Mouse (Mus musculus) forebrain, embryonic 14.5 days (tissue): Measurements from ENCODE around the gene Pgls. TPM values are rescaled to one million over a fixed set of nuclear protein-coding genes. Genes with fewer than 3 reads are reported as not detected.
A peak's percentile ranks its signal among the peaks of the same experiment; 100 is the strongest.

Experiments
- ATAC-seq: fragments of 200-750 bp; cut with Nextera tagmentation; 2 replicates; pipeline ENCODE4 v1.8.0; 2017; ENCODE audit warnings: mild to moderate bottlenecking, moderate library complexity
- DNase-seq: peaks from one replicate; pipeline ENCODE4 v3.0.0-alpha.2; 2015; ENCODE audit warnings: low spot score
- H3K27ac ChIP-seq: fragments of 300-500 bp; sonication (generic); 2 replicates; pipeline ENCODE4 v1.5.1; 2014; ENCODE audit warnings: low read depth, mild to moderate bottlenecking, control low read depth, low read length, moderate library complexity
- H3K27me3 ChIP-seq: fragments of 300-500 bp; sonication (generic); replicated peaks from 2 replicates; pipeline ENCODE4 v1.6.1; 2014; ENCODE audit warnings: low read length, control low read depth, mixed read lengths; ENCODE audit not compliant: control insufficient read depth, insufficient read depth
- H3K36me3 ChIP-seq: fragments of 300-500 bp; sonication (generic); 2 replicates; pipeline ENCODE4 v1.6.1; 2014; ENCODE audit warnings: low read length, control low read depth; ENCODE audit not compliant: control insufficient read depth, insufficient read depth
- H3K4me1 ChIP-seq: fragments of 300-500 bp; sonication (generic); 2 replicates; pipeline ENCODE4 v1.6.1; 2014; ENCODE audit warnings: antibody characterized with exemption, low read length, control low read depth; ENCODE audit not compliant: control insufficient read depth, insufficient read depth
- H3K4me2 ChIP-seq: fragments of 300-500 bp; sonication (generic); 2 replicates; pipeline ENCODE4 v1.6.1; 2014; ENCODE audit warnings: mild to moderate bottlenecking, control low read depth, low read length
- H3K4me3 ChIP-seq: fragments of 300-500 bp; sonication (generic); 2 replicates; pipeline ENCODE4 v1.5.1; 2014; ENCODE audit warnings: low read depth, low read length, control low read depth
- H3K9ac ChIP-seq: fragments of 300-500 bp; sonication (generic); 2 replicates; pipeline ENCODE4 v1.6.1; 2014; ENCODE audit warnings: mild to moderate bottlenecking, low read length, control low read depth, moderate library complexity
- H3K9me3 ChIP-seq: fragments of 300-500 bp; sonication (generic); replicated peaks from 2 replicates; pipeline ENCODE4 v1.6.1; 2016; ENCODE audit warnings: low read length, control low read depth, mixed read lengths; ENCODE audit not compliant: control insufficient read depth
- WGBS: fragments of 180-500 bp; shearing (Covaris S2); extraction: QIAGEN DNeasy Blood & Tissue Kit; methylation state at CpG from one replicate; pipeline ENCODE4 v1.1.7; 2014; 5-methylcytosine and 5-hydroxymethylcytosine counted together
- polyA plus RNA-seq: library from polyadenylated mRNA; unstranded; fragments of >200 nt; fragmentation: Nextera tagmentation; extraction: Ambion mirVana; gene quantifications from 2 replicates; pipeline ENCODE4 v1.2.1, GENCODE M21; 2014

Pgls gene
- polyA plus RNA-seq, 1 experiment from 2014 or later: 279 TPM

DNA sequence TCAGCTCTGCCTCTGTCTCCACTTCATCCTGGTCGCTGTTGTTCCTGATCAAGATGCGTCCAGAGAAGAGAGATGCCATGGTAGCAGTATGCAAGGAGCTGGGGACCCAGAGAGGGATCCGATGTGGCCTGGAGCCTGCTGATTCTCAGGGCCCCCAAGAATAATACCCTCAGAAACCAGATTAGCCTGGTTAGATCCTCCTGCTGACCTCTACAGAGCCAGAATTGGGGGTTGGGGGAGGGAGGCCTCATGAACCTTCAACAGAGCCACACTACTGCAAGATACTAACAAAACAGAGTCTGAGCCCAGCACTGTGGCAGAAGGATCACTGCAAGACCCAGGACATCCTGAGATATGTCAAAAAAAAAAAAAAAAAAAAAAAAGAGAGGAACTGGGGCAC lies 25.5 kb upstream of the Pgls start, which contains the start of gene Nxnl1:
Gene Nxnl1, minus strand, starts transcription at position 101 of the 400 bp plus-strand sequence.
- Histone ChIP-seq H3K27ac (no peak within 1 kb of the TSS), H3K4me2 (no peak within 1 kb of the TSS), H3K9me3 (no peaks in the 10 kb centered on the region), H3K4me1 (peaks cover 10% of the 10 kb centered on the region; the same call in 1 of the 2 replicates), H3K4me3 (no peak within 1 kb of the TSS), H3K9ac (no peak within 1 kb of the TSS), H3K27me3 (peaks cover 16% of the 10 kb centered on the region), H3K36me3 (no peaks in the 10 kb centered on the region)
- ATAC-seq: no peak
- WGBS: 49% methylated on average over 3 of the region's 3 CpGs
- DNase-seq: no peak

DNA sequence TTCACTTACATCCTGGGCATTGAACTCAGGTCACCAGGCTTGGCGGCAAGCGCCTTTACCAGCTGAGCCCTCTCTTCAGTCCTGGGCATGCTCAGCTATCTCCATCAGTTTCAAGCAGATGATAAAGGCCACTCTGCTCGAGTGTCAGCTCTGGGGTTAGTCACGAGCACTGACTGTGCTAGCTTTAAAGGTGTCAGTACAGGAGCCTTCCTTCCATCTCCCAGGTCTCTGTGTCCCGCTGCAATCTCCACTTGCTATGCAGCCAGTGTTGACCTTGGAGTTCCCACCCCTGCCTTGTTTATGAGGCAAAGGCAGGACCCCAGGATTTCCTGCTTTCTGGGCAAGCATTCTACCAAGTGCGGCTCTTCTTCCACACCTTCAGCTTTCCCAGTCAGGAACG lies 24.4 kb upstream of the Pgls start:
- Histone ChIP-seq H3K4me2 (no peak overlapping the region), H3K36me3 (no peaks in the 10 kb centered on the region), H3K27ac (no peak overlapping the region), H3K9me3 (no peaks in the 10 kb centered on the region), H3K27me3 (peaks cover 6% of the 10 kb centered on the region), H3K4me1 (peaks cover 21% of the 10 kb centered on the region), H3K4me3 (no peak overlapping the region), H3K9ac (no peak overlapping the region)
- no peak for DNase-seq
- WGBS: 81% methylated on average over 7 of the region's 7 CpGs
- ATAC-seq: no peak

DNA sequence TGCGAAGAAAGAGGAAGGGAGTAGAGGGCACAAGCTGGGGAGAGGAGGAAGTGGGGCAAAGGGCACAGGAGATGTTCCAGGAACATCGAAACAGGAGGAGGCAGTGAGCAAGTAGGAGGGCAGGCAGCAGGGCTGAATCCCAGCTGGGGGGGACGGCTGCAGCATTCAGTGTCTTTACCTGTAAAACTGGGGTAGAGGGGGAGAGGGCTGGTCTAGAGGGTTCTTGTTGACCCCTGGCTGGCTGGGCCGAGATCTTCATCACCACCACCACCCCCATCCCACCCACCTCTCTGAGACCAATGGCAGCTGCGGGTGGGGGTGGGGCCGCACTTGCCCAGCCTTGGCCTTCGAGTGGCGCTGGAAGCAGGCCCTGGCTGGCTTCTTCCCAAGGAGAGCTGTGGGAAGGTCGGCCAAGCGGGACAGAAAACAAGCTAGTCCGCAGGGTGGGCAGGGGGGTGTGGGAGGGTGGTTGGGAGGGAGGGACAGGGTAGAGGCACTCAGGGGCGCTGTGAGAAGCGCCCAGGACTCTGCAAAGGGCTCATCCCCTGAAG lies 23.5 kb upstream of the Pgls start, which contains the start of gene Slc27a1:
Gene Slc27a1, plus strand, starts transcription at position 496 of the 551 bp plus-strand sequence.
- peaks cover 23% of the 10 kb centered on the region for H3K4me1 ChIP-seq
- ATAC-seq (no peak), DNase-seq (peak; percentile 77)
- peak within 1 kb of the TSS; percentile 81 for H3K4me2 ChIP-seq
- H3K4me3 ChIP-seq: peak within 1 kb of the TSS; percentile 64
- 11% methylated on average over 13 of the region's 13 CpGs for WGBS
- peak within 1 kb of the TSS; percentile 79 for H3K27ac ChIP-seq
- peak within 1 kb of the TSS; percentile 75 for H3K9ac ChIP-seq
- H3K9me3 ChIP-seq: no peaks in the 10 kb centered on the region
- H3K36me3 ChIP-seq: no peaks in the 10 kb centered on the region
- H3K27me3 ChIP-seq: no peaks in the 10 kb centered on the region

DNA sequence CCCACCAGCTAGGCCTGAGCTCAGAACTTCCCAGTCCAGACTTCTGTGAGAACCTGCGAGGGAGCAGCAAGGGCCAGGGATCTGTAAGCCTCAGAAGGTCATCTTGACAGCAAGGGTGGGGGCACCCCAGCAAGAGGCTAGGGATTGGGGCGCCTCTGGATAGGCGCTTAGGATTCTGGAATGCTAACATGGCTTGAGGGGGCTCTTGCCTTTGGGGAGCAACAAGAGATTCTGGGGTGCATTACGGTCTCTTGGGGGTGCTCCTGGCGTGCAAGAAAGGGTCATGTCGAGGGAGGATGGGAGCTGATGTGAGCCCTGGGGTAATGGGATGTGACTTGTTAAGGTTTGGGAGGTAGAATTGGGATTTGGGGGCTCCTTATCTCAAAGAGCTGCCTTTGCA lies 23.0 kb upstream of the Pgls start:
- no peak for ATAC-seq
- Histone ChIP-seq H3K4me3 (peak overlapping the region; percentile 64), H3K9me3 (no peaks in the 10 kb centered on the region), H3K4me2 (peak overlapping the region; percentile 81), H3K27ac (peak overlapping the region; percentile 79), H3K27me3 (no peaks in the 10 kb centered on the region), H3K9ac (peak overlapping the region; percentile 75), H3K4me1 (peaks cover 23% of the 10 kb centered on the region), H3K36me3 (no peaks in the 10 kb centered on the region)
- 14% methylated on average over 6 of the region's 6 CpGs for WGBS
- DNase-seq: no peak

DNA sequence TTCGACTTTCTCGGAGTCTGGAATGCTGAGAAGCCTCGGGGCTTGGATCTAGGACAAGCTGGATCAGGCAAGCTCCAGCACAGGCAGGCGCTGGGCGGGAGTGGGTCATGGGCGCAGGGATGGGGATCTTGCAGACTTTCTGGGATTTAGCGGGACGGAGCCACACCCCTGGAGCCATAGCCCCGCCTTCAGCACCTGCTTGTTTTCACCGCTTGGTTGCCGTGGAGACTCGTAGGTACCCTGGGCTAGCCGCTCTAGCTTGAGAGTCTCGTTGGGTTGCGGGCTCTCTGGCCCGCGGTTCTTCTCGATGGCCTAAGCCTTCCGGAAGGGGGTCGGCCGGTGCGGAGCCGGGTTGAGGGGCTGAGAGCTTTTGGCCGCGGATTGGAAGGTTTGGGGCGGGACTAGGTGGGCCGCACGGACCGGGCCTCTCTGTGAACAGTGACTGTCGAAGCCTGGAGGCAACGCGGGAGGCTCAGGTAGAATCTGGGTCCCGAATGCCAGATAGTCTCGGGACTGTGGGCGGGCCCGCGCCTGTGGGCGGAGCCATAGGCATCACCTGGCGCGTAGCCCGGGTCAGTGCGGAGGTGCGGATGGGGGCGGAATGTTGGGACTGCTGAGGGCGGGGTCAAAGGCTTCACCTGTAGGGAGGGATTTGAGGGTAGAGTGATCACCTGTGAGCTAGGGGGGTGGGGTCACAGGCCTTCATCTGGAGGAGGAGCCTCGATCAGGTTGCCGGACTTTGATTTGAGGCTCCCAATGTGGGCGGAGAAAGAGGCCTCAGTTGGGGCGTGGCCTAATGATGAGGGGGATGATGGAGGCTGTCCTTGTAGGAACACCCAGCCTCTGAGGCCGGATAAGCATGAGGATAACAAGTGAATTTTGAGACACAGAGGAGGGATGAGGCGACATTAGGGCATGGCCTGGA lies 22.3 kb upstream of the Pgls start:
- H3K27ac ChIP-seq: peak overlapping the region; percentile 79
- ATAC-seq (peak; percentile 78), DNase-seq (peak; percentile 95)
- under 1% methylated on average over 50 of the region's 51 CpGs for WGBS
- no peaks in the 10 kb centered on the region for H3K9me3 ChIP-seq
- H3K4me3 ChIP-seq: peak overlapping the region; percentile 64
- peak overlapping the region; percentile 75 for H3K9ac ChIP-seq
- peaks cover 23% of the 10 kb centered on the region for H3K4me1 ChIP-seq
- H3K27me3 ChIP-seq: no peaks in the 10 kb centered on the region
- H3K4me2 ChIP-seq: peak overlapping the region; percentile 81
- no peaks in the 10 kb centered on the region for H3K36me3 ChIP-seq

DNA sequence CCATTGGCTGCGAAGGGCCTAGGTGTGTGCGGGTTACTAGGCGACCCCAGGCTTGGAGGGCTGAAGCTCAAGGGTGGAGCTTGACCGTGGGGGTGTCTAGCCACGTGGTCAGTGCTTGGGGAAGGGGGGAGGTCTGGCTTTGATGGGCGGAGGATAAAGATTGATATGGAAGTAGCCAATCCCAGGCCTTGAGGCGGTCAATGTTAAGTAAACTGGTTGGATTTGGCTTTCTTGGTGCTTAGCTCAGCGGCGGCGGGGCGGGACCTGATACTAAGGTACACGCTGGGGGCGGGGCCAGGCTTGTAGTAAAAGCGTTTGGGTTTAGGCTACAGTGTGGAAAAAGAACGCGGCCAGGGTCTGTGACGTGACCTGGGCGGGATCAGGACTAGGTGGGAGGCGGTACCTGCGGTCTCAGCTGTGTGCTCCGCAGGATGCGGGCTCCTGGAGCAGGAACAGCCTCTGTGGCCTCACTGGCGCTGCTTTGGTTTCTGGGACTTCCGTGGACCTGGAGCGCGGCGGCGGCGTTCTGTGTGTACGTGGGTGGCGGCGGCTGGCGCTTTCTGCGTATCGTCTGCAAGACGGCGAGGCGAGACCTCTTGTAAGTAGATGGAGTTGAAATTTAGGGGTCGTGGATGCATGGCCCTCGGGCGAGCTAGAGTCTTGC lies 21.6 kb upstream of the Pgls start:
- Histone ChIP-seq H3K4me1 (peaks cover 23% of the 10 kb centered on the region), H3K4me2 (peak overlapping the region; percentile 81), H3K9me3 (no peaks in the 10 kb centered on the region), H3K27me3 (no peaks in the 10 kb centered on the region), H3K9ac (peak overlapping the region; percentile 75), H3K4me3 (peak overlapping the region; percentile 64), H3K36me3 (no peaks in the 10 kb centered on the region), H3K27ac (peak overlapping the region; percentile 79)
- ATAC-seq (peak; percentile 89), DNase-seq (peak; percentile 98)
- WGBS: under 1% methylated on average over 41 of the region's 41 CpGs

DNA sequence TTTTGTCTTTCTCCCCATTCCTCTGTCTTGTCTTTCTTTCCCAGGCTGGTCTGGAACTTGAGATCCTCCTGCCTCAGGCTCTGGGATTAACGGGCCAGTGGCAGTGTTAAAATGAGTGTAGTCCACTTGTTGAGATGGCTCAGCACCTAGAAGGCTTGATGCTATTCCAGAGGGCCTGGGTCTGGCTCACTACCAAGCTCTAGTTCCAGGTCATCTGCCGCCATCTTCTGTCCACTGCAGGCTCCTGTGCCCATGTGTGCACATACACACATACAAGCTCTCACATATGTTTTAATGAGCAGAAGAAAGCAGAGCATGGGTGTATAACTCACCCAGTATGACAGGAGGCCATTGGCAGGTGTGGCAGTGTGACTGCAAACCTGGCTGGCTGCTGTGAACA lies 19.9 kb upstream of the Pgls start:
- Histone ChIP-seq H3K27me3 (no peaks in the 10 kb centered on the region), H3K4me2 (peak overlapping the region; percentile 81), H3K27ac (peak overlapping the region; percentile 87), H3K4me1 (peaks cover 23% of the 10 kb centered on the region), H3K9me3 (no peaks in the 10 kb centered on the region), H3K36me3 (no peaks in the 10 kb centered on the region), H3K9ac (no peak overlapping the region), H3K4me3 (0 out of 2 replicates have a peak overlapping the region, but pooled peaks have one; percentile 64)
- ATAC-seq (no peak), DNase-seq (no peak)
- 78% methylated on average over 2 of the region's 2 CpGs for WGBS

DNA sequence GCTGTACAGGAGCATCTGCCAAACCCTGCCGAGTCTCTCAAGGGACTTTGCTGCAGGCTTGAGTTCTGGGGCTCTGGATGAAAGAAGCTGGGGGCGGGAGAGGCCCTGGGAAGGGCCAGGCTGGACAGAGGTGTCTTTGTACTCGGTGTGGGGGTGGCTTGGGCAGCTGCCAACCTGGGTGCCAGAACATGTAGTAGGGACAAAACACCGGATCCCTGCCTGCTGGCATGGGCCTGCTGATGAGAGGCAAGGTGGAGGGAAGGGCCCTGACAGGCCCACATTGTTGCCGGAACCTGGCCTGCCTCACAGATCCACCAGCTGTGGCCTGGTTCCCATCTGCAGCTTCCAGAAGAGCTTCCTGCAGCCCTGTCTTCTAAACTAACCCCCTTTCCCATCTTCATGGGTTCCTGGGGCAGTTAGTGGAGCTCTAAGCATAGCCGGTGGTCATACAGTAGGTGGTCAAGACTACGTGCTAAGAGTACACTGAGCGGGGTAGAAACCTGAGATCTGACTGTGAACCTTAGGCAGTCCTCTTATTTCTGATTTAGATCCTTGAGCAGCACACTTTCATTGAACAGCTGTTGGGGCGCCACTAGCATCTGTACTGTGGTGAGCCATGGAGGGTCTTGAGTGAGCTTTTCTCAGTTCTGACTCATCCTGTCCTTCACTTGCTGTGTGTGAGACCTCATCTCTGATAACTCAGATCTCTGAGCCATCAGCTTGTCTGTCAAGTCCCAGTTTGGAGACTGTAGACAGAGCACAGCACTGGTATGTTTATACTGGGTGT lies 18.9 kb upstream of the Pgls start:
- WGBS: 44% methylated on average over 9 of the region's 9 CpGs
- peak; percentile 89 for DNase-seq
- H3K4me3 ChIP-seq: 0 out of 2 replicates have a peak overlapping the region, but pooled peaks have one; percentile 5

More for the DNA sequence above, 18.9 kb upstream of the Pgls start:
- Histone ChIP-seq H3K4me2 (peak overlapping the region; percentile 81), H3K27ac (peak overlapping the region; percentile 87), H3K9ac (peak overlapping the region; percentile 41), H3K36me3 (no peaks in the 10 kb centered on the region), H3K4me1 (peaks cover 23% of the 10 kb centered on the region), H3K27me3 (no peaks in the 10 kb centered on the region), H3K9me3 (no peaks in the 10 kb centered on the region)
- peak; percentile 15 for ATAC-seq
